Mouse (Mus musculus): ENCODE measurements at regions not wholly inside any gene's neighbourhood (a gene's known extent, or its start where the extent isn't known, plus 50 kb on each side); places are given as distances from the start of the nearest gene placed in this dataset.

GRCm38 (mm10) chr3:115622920-115623319, 92.0 kb downstream of the S1pr1 start:
- TF ChIP-seq TAL1 (IDR thresholded peaks at IDR 0.05; ENCODE audit: low read length) (no peak), GATA1 (IDR thresholded peaks at IDR 0.05; ENCODE audit: low read length) (no peak)

Measured in erythroblast, embryonic 14.5 days (primary cell).